Mouse (Mus musculus) olfactory bulb, adult 2 months (tissue): ENCODE results near the gene Fgfr2.

Experiments
- CTCF ChIP-seq: fragments of 200-500 bp; IDR thresholded peaks from 2 replicates; pipeline ENCODE4 v1.5.1; 2012; ENCODE audit warnings: low read depth, mild to moderate bottlenecking, low read length, moderate library complexity; ENCODE audit not compliant: insufficient read depth
- POLR2A ChIP-seq: fragments of 200-500 bp; IDR thresholded peaks from 2 replicates; pipeline ENCODE4 v1.6.1; 2012; ENCODE audit warnings: mild to moderate bottlenecking, low read depth, low read length, moderate library complexity; ENCODE audit not compliant: insufficient read depth

- no peak for TF ChIP-seq CTCF
- no peak for TF ChIP-seq POLR2A
Measured at GRCm38 (mm10) chr7:132409890-132410289, 713.3 kb downstream of the Fgfr2 start.
